Mouse (Mus musculus) urinary bladder, postnatal 10 days (tissue): ENCODE data around the gene Lsm14a.

ENCODE experiments used
- DNase-seq: peaks from one replicate; pipeline ENCODE4 v3.0.0; 2022; ENCODE audit warnings: low spot score

Lsm14a gene

GRCm38 (mm10) chr7:34312786-34313442 is 80.2 kb downstream of the Lsm14a start:
- no peak for DNase-seq

GRCm38 (mm10) chr7:34309186-34309764 is 83.8 kb downstream of the Lsm14a start:
- DNase-seq = no peak

- no peak for DNase-seq
Observed at GRCm38 (mm10) chr7:34308586-34308985, 84.5 kb downstream of the Lsm14a start.

- no peak for DNase-seq
Observed at GRCm38 (mm10) chr7:34305454-34305853, 87.7 kb downstream of the Lsm14a start.

GRCm38 (mm10) chr7:34302651-34303050 is 90.5 kb downstream of the Lsm14a start:
- no peak for DNase-seq

- no peak for DNase-seq
Observed at GRCm38 (mm10) chr7:34301952-34302351, 91.2 kb downstream of the Lsm14a start.

- no peak for DNase-seq
Observed at GRCm38 (mm10) chr7:34298818-34299217, 94.3 kb downstream of the Lsm14a start.

GRCm38 (mm10) chr7:34296124-34296523 is 97.0 kb downstream of the Lsm14a start:
- no peak for DNase-seq
